Mouse (Mus musculus) granulocyte monocyte progenitor cell, adult 5-6 weeks (primary cell): ENCODE measurements around the gene Cdkn1b. TPM values are rescaled to one million over a fixed set of nuclear protein-coding genes. Genes with fewer than 3 reads are reported as not detected.
A peak's percentile ranks its signal among the peaks of the same experiment; 100 is the strongest.

ENCODE experiments used
- ATAC-seq: replicated peaks from 2 replicates; pipeline ENCODE4 v1.8.0; 2016; ENCODE audit warnings: mild to moderate bottlenecking, moderate TSS enrichment, inconsistent platforms; ENCODE audit not compliant: poor library complexity, severe bottlenecking
- total RNA-seq, 2 experiments: library from RNA; stranded (forward) in 1 of 2; stranded (reverse) in 1 of 2; fragments of 200-712, 200-1000 nt in 1 of 2; fragments of >200 nt in 1 of 2; fragmentation: Nextera tagmentation in 1 of 2; gene quantifications; 2 replicates each; pipeline ENCODE4 v1.2.3; 2014 to 2017

Gene Cdkn1b
- total RNA-seq, 2 experiments from 2014 or later, result 18.1 to 38.7 TPM

GRCm38 (mm10) chr6:134898095-134898965, 21.9 kb upstream of the Cdkn1b start, which contains the start of gene Gpr19:
TSS of gene Gpr19 (minus strand) at chr6:134898578.
- peak; percentile 62 for ATAC-seq

DNA sequence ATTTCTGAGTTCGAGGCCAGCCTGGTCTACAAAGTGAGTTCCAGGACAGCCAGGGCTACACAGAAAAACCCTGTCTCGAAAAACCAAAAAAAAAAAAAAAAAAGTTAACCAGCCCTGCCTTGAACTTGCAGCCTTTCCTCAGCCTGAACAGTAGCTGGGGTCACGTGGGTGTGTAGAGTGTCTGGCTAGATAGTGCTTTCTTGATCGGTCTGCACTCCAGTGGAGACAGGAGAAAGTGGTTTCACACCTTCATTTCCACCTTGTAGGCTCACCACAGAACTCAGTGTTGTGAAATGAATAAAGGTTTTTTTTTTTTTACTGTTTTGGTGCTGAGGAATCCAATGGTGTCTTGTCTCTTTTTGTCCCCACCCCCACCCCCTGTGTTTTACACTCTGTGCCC, 16.8 kb upstream of the Cdkn1b start:
- ATAC-seq, result no peak

GRCm38 (mm10) chr6:134903891-134904884, 16.0 kb upstream of the Cdkn1b start:
- ATAC-seq, result no peak

GRCm38 (mm10) chr6:134905811-134906210, 14.4 kb upstream of the Cdkn1b start:
- no peak for ATAC-seq

- no peak for ATAC-seq
Observed at GRCm38 (mm10) chr6:134914523-134914922, 5.7 kb upstream of the Cdkn1b start.

DNA sequence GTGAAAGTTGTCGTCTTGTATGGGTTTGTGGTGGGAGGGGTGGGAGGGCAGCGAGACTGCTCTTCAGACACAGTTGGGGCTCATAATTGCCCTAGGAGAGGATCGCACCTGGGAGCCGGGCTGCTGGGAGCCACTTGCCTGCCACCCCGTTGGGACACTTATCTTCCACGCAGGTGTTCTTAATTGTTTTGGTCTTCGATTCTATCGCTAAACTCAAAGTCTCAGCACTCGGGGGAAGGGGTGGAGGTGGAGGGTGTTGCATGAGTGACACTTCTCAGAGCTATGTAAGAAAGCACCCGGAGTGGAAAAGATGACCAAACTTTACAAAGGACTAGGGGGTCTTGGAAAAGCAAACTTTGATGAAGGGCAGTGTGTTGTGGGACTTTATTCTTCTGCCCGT, 3.6 kb upstream of the Cdkn1b start:
- ATAC-seq, result no peak

DNA sequence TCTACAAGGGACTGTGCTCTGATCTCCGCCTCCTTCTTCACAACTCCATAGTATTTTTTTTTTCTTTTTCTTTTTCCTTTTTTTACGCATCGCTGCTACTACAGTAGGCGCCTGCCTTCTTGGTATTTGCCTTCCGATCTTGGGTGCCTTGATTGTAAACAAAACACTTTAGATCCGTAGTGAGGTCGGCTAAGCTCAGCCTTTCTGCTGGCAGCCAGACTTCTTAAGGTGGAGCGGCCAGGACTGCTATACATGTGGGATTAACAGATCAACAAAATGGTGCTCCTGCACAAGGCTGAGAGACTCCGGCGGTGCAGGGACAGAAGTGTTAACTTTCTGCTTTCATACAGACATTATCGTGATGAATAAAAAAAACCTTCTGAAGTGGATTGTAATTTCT, 3.1 kb upstream of the Cdkn1b start:
- no peak for ATAC-seq

DNA sequence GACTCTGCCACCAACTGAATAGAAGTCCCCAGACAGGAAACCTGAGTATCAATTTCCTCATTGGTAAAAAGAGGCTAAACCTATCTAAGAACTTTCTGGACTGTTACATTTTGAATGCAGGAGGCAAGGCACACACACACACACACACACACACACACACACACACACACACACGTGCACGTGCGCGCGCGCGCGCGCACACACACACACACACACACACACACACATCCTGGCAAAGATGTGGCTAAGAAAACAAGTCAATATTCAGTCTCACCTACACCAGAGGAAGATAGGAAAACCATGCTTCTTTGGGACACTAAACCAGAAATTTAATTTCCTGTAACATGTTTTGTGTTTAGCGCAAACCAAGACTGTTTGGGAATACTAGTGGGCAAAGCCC, 1.4 kb upstream of the Cdkn1b start:
- no peak for ATAC-seq

GRCm38 (mm10) chr6:134919511-134920189, 551 bp upstream of the Cdkn1b start:
- ATAC-seq, result peak; percentile 4; the same call in 1 of the 2 replicates

- ATAC-seq, result peak; percentile 17; the same call in 1 of the 2 replicates
Observed at GRCm38 (mm10) chr6:134921014-134921694, 953 bp downstream of the Cdkn1b start.

- ATAC-seq, result no peak
Observed at GRCm38 (mm10) chr6:134921695-134922510, 1.7 kb downstream of the Cdkn1b start.

GRCm38 (mm10) chr6:134922511-134923195, 2.5 kb downstream of the Cdkn1b start:
- peak; percentile 36 for ATAC-seq

DNA sequence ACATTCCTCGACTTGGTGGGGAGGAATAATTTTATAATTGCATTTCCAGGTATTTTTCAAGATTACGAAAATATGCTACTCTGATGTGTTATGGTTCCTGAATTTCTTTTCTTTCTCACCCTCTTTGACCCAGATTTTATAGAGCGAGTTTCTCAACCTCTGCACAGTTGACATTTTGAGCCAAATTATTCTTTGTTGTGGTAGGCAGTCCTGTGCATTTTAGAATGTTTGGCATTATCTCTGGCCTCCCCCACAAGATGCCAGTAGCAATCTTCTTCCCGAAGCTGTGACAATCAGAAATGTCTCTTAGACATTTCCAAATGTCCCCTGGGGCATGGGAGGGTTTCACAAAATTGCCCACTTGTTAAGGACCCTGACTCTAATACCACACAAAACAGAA, 3.5 kb downstream of the Cdkn1b start:
- ATAC-seq, result no peak

- ATAC-seq, result no peak
Observed at GRCm38 (mm10) chr6:134924262-134924661, 4.1 kb downstream of the Cdkn1b start.

- ATAC-seq, result no peak
Observed at GRCm38 (mm10) chr6:134925673-134926337, 5.6 kb downstream of the Cdkn1b start.

GRCm38 (mm10) chr6:134926338-134926705, 6.1 kb downstream of the Cdkn1b start:
- no peak for ATAC-seq

- ATAC-seq, result peak; percentile 46
Observed at GRCm38 (mm10) chr6:134926803-134927594, 6.8 kb downstream of the Cdkn1b start.
